Mouse (Mus musculus) small intestine, adult 10 weeks (tissue): ENCODE results near the gene Ptprcap. TPM values are rescaled to one million over a fixed set of nuclear protein-coding genes. Genes with fewer than 3 reads are reported as not detected.

ENCODE experiments used
- polyA plus RNA-seq: library from polyadenylated mRNA; stranded (reverse); fragments of 350-450 nt; fragmentation: Illumina TruSeq; extraction: RNeasy Lipid Tissue Mini Kit (QIAGEN cat#74804); gene quantifications from one replicate; pipeline ENCODE4 v1.2.3, GENCODE M21; 2014; ENCODE audit warnings: low replicate concordance

The Ptprcap gene
- 1.9 TPM for polyA plus RNA-seq

GRCm38 (mm10) chr19:4153232-4153654 lies at the start of gene Ptprcap:
Gene Ptprcap (plus strand): TSS chr19:4153604.

DNA sequence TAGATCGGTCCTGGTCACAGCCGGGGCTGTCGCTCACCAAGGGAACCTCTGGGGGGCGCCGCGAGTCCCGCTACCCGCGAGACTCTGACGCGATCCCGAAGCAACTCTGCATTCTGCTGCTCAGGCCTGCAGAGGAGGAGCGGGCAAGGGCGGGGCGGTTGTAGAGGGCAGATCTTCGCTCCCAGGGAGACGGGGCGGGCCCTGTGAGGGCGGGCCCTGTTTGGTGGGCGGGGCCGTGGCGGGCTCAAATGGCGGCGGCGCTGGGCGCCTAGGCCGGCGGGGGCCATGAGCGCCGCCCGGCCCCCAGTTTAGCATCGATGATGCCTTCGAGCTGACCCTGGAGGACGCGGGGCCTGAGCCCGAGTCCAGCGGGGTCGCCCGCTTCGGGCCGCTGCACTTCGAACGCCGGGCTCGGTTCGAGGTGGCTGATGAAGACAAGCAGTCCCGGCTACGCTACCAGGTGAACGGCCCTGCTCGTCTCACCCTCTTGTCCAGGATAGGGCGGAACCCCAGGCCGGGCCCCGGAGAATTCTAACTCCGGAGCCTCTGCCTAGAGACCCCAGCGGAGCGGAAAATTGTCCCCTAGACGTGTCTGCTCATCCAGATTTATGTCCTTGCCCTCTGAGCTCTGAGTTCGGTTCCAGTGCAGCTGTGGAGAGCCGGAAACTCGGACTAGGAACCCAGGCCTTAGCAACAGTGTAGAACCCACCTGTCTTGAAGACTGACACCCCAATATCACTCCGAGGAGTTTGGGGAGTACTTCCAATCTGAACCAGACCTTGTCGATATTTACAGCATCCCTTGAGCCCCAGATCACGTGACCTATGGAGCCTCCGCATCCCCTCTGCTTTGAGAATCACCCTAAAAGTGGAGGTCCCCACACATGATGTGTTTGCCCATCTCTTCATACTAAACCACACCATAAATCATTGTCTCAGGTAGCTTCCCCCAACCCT lies 27.4 kb upstream of the Ptprcap start, which contains the start of gene Aip:
Aip (minus strand) TSS at position 118 of the 956 bp plus-strand sequence.

DNA sequence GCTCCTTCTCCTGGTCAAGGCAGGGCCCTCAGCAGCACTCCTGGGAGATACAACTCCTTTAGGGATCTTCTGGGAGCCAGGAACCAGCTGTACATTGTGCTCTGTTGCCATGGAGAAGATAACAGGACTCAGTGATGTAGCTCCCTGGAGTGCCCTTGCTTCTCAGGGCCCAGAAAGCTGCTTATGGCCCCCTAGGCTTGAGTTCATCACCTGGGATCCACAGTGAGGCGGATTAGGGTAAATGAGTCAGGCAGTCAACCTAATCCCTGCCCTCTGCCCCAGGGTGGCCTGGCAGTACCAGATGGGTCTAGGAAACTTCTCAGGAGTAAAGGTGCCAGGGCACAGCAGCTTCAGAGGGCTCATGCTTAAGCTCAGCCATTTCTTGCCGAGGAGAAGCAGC lies 14.0 kb upstream of the Ptprcap start, which contains the start of gene Gpr152:
Gpr152 (plus strand) TSS at position 342 of the 400 bp plus-strand sequence.

DNA sequence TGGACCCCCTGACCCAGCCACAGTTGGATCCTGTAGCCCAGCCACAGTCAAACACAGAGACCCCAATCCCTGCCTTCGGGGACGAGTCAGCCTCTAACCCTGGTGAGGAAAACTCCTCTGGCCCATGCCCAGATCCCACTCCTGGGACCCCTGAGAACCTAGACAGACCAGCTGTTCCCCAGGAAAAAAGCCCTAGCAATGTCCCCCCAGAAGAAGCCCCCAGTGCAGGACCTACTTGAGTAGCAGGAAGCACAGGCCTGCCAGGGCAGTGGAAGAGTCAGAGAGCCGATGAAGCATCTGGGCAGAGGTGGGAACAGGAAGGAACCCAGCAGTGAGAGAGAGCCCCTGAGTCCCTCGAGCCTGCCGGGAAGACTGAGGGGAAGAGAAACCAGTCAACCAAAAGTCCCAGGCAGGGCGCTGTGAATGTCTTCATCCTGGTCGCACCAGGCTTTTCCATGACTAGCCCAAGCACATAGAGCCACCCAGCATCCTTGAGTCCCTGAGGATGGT lies 9.6 kb upstream of the Ptprcap start, which contains the start of gene Cabp4:
Cabp4 (minus strand) TSS at position 275 of the 510 bp plus-strand sequence.

GRCm38 (mm10) chr19:4148491-4148806 lies 5.0 kb upstream of the Ptprcap start, which contains the start of gene Coro1b:
Gene Coro1b (plus strand): TSS chr19:4148619.

GRCm38 (mm10) chr19:4162646-4163542 lies 9.5 kb downstream of the Ptprcap start, which contains the start of gene Rps6kb2:
Gene Rps6kb2 (minus strand): TSS chr19:4163354.

DNA sequence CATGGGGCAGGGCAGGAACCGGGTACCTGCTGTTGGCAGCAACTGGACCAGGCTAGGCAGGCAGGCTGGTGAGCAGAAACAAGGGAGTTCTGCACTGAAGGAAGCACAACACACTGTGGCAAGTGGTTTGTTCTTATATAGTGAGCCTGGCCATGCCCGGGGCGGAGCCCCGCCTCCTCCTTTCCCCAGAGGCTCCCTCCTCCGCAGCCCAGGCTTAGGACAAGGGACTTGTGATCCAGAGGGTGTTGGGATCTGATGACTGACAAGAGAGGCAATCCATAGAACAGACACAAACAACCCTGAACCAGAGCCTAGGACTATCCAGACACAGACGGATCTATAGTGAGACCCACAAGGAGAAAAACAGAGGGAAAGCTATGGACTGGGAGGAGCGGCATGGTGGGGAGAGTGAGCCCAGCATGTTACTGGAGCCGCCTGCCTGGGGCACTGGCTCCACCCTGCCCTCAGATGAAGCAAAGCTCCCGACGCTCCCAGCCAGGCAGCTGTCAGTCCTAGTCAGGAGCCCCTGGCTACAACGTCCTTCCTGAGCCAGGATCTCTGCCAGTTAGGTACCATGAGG lies 22.1 kb downstream of the Ptprcap start, which contains the start of gene Carns1:
Carns1 (minus strand) TSS at position 112 of the 580 bp plus-strand sequence.

GRCm38 (mm10) chr19:4190831-4191334 lies 37.5 kb downstream of the Ptprcap start, which contains the start of gene Tbc1d10c:
Gene Tbc1d10c (minus strand): TSS chr19:4191284.

GRCm38 (mm10) chr19:4191528-4192250 lies 38.3 kb downstream of the Ptprcap start, which contains the start of gene Ppp1ca:
Gene Ppp1ca (plus strand): TSS chr19:4192065.

DNA sequence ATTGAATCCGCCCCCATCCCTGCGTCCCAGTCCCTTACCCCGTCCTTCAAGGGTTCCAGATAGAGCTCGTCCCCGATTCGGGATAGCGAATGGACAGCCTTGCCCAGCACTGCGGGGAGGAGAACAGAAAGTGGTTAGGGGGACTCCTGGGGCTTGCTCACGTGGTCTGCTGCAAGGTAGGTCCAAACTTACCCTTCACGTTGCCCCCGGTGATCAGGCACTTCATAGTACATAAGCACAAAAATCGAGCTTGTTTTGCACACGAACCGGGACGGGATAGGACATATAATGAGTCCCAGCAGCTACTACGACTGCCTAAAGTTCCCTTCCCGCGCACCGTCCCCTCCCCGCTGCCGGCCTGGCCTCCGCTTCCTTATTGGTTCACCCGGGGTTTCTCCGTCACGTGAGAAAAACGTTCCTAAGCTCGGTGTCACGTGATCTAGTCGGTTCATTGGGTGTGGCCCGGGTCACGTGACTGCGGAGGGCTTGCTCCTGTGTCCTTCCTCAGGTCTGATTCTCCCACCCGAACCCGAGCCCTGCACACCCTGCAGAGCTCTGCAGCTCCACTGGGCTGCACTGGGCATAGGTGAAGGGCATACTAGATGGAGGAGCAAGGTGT lies 48.0 kb downstream of the Ptprcap start, which contains the start of gene Rad9a:
Rad9a (minus strand) TSS at position 372 of the 619 bp plus-strand sequence.

Other genes starting within 250 kb of the Ptprcap start
- 1.8 TPM for gene Tcirg1, start 246.5 kb upstream of the Ptprcap start, polyA plus RNA-seq
- 0.63 TPM for gene Ndufs8, start 240.8 kb upstream of the Ptprcap start, polyA plus RNA-seq
- 1.9 TPM for gene Aldh3b1, start 223.8 kb upstream of the Ptprcap start, polyA plus RNA-seq
- gene Unc93b1, start 218.4 kb upstream of the Ptprcap start, polyA plus RNA-seq, result 0.33 TPM
- gene Aldh3b3, start 195.0 kb upstream of the Ptprcap start, polyA plus RNA-seq, result not detected
- gene Aldh3b2, start 181.3 kb upstream of the Ptprcap start, polyA plus RNA-seq, result not detected
- gene Acy3, start 167.0 kb upstream of the Ptprcap start, polyA plus RNA-seq, result 5.0 TPM
- not detected for gene Tbx10, start 160.9 kb upstream of the Ptprcap start, polyA plus RNA-seq
- gene Nudt8, start 153.0 kb upstream of the Ptprcap start, polyA plus RNA-seq, result not detected
- gene Gm49405, start 153.0 kb upstream of the Ptprcap start, polyA plus RNA-seq, result 0.19 TPM
- gene Doc2g, start 150.3 kb upstream of the Ptprcap start, polyA plus RNA-seq, result not detected
- 2.5 TPM for gene Ndufv1, start 140.8 kb upstream of the Ptprcap start, polyA plus RNA-seq
- gene Gstp1, start 115.6 kb upstream of the Ptprcap start, polyA plus RNA-seq, result 15.3 TPM
- 8.5 TPM for gene Gstp2, start 107.6 kb upstream of the Ptprcap start, polyA plus RNA-seq
- gene Gstp3, start 94.0 kb upstream of the Ptprcap start, polyA plus RNA-seq, result not detected
- not detected for gene Cabp2, start 72.0 kb upstream of the Ptprcap start, polyA plus RNA-seq
- gene Cdk2ap2, start 56.4 kb upstream of the Ptprcap start, polyA plus RNA-seq, result 2.9 TPM
- gene Pitpnm1, start 53.6 kb upstream of the Ptprcap start, polyA plus RNA-seq, result 0.93 TPM
- not detected for gene Aip, start 27.7 kb upstream of the Ptprcap start, polyA plus RNA-seq
- gene Gpr152, start 13.8 kb upstream of the Ptprcap start, polyA plus RNA-seq, result not detected
- 0.71 TPM for gene Cabp4, start 9.6 kb upstream of the Ptprcap start, polyA plus RNA-seq
- gene Coro1b, start 5.0 kb upstream of the Ptprcap start, polyA plus RNA-seq, result 9.9 TPM
- 1.9 TPM for gene Rps6kb2, start 9.8 kb downstream of the Ptprcap start, polyA plus RNA-seq
- gene Carns1, start 21.9 kb downstream of the Ptprcap start, polyA plus RNA-seq, result 0.67 TPM
- gene Tbc1d10c, start 37.7 kb downstream of the Ptprcap start, polyA plus RNA-seq, result 0.56 TPM
- gene Ppp1ca, start 38.5 kb downstream of the Ptprcap start, polyA plus RNA-seq, result 39.0 TPM
- gene Rad9a, start 48.1 kb downstream of the Ptprcap start, polyA plus RNA-seq, result 1.7 TPM
- gene Clcf1, start 60.6 kb downstream of the Ptprcap start, polyA plus RNA-seq, result 0.33 TPM
- gene AC109138.7, start 60.8 kb downstream of the Ptprcap start, polyA plus RNA-seq, result not detected
- not detected for gene Pold4, start 78.3 kb downstream of the Ptprcap start, polyA plus RNA-seq
- 4.9 TPM for gene Ssh3, start 115.6 kb downstream of the Ptprcap start, polyA plus RNA-seq
- not detected for gene Ankrd13d, start 129.5 kb downstream of the Ptprcap start, polyA plus RNA-seq
- gene Grk2, start 152.6 kb downstream of the Ptprcap start, polyA plus RNA-seq, result 13.4 TPM
- gene Kdm2a, start 244.7 kb downstream of the Ptprcap start, polyA plus RNA-seq, result 54.0 TPM